Mouse (Mus musculus): ENCODE data around the gene Upp2. TPM values are rescaled to one million over a fixed set of nuclear protein-coding genes. Genes with fewer than 3 reads are reported as not detected.

Upp2 gene
- polyA plus RNA-seq, 3 experiments from 2014 or later = 0.15 TPM; not detected in 2

GRCm38 (mm10) chr2:58552296-58552695 is 14.8 kb upstream of the Upp2 start:
- no peak for ATAC-seq

GRCm38 (mm10) chr2:58557045-58557845 is 9.9 kb upstream of the Upp2 start:
- ATAC-seq = no peak

GRCm38 (mm10) chr2:58562137-58562536 is 5.0 kb upstream of the Upp2 start:
- ATAC-seq = no peak

GRCm38 (mm10) chr2:58565267-58565666 is 1.8 kb upstream of the Upp2 start:
- no peak for ATAC-seq

GRCm38 (mm10) chr2:58566049-58566409 is 1.1 kb upstream of the Upp2 start:
- no peak for ATAC-seq

GRCm38 (mm10) chr2:58566410-58567065 is 560 bp upstream of the Upp2 start:
- ATAC-seq = peak; percentile 58

- no peak for ATAC-seq
Measured at GRCm38 (mm10) chr2:58567866-58568719, 995 bp downstream of the Upp2 start.

GRCm38 (mm10) chr2:58568841-58569645 is 1.9 kb downstream of the Upp2 start:
- no peak for ATAC-seq

- no peak for ATAC-seq
Measured at GRCm38 (mm10) chr2:58574167-58574566, 7.1 kb downstream of the Upp2 start.

- ATAC-seq = no peak
Measured at GRCm38 (mm10) chr2:58586311-58586710, 19.2 kb downstream of the Upp2 start.

- ATAC-seq = peak; percentile 50
Measured at GRCm38 (mm10) chr2:58589637-58590036, 22.5 kb downstream of the Upp2 start.

- no peak for ATAC-seq
Measured at GRCm38 (mm10) chr2:58590055-58590454, 23.0 kb downstream of the Upp2 start.

GRCm38 (mm10) chr2:58595350-58595749 is 28.3 kb downstream of the Upp2 start:
- ATAC-seq = no peak

- no peak for ATAC-seq
Measured at GRCm38 (mm10) chr2:58596774-58597342, 29.8 kb downstream of the Upp2 start.

GRCm38 (mm10) chr2:58597556-58597955 is 30.5 kb downstream of the Upp2 start:
- no peak for ATAC-seq

- ATAC-seq = no peak
Measured at GRCm38 (mm10) chr2:58599639-58600038, 32.5 kb downstream of the Upp2 start.

- ATAC-seq = no peak
Measured at GRCm38 (mm10) chr2:58601382-58601781, 34.3 kb downstream of the Upp2 start.

- no peak for ATAC-seq
Measured at GRCm38 (mm10) chr2:58603379-58603778, 36.3 kb downstream of the Upp2 start.

GRCm38 (mm10) chr2:58604791-58605190 is 37.7 kb downstream of the Upp2 start:
- no peak for ATAC-seq

- ATAC-seq = no peak
Measured at GRCm38 (mm10) chr2:58613720-58614119, 46.6 kb downstream of the Upp2 start.

GRCm38 (mm10) chr2:58614851-58615250 is 47.8 kb downstream of the Upp2 start:
- no peak for ATAC-seq

GRCm38 (mm10) chr2:58615766-58616165 is 48.7 kb downstream of the Upp2 start:
- no peak for ATAC-seq
